Mouse (Mus musculus) lung, embryonic 14.5 days (tissue): ENCODE results near the gene Rapgef1. TPM values are rescaled to one million over a fixed set of nuclear protein-coding genes. Genes with fewer than 3 reads are reported as not detected.
A peak's percentile ranks its signal among the peaks of the same experiment; 100 is the strongest.

ENCODE experiments used
- ATAC-seq: fragments of 200-750 bp; cut with Nextera tagmentation; 2 replicates; pipeline ENCODE4 v1.8.0; 2017; ENCODE audit warnings: mild to moderate bottlenecking, moderate TSS enrichment, moderate library complexity; ENCODE audit not compliant: insufficient read depth
- DNase-seq: peaks from one replicate; pipeline ENCODE4 v3.0.0-alpha.2; 2015
- H3K27ac ChIP-seq: fragments of 300-500 bp; sonication (generic); 2 replicates; pipeline ENCODE4 v1.5.1; 2014; ENCODE audit warnings: low read depth, mild to moderate bottlenecking, moderate library complexity
- H3K27me3 ChIP-seq: fragments of 300-500 bp; sonication (generic); 2 replicates; pipeline ENCODE4 v1.6.1; 2014; ENCODE audit warnings: low read length, control low read depth; ENCODE audit not compliant: insufficient read depth
- H3K36me3 ChIP-seq: fragments of 300-500 bp; sonication (generic); 2 replicates; pipeline ENCODE4 v1.6.1; 2014; ENCODE audit warnings: control low read depth; ENCODE audit not compliant: insufficient read depth
- H3K4me1 ChIP-seq: fragments of 300-500 bp; sonication (generic); 2 replicates; pipeline ENCODE4 v1.6.1; 2014; ENCODE audit warnings: antibody characterized with exemption, control low read depth; ENCODE audit not compliant: insufficient read depth
- H3K4me2 ChIP-seq: fragments of 300-500 bp; sonication (generic); 2 replicates; pipeline ENCODE4 v1.6.1; 2014; ENCODE audit warnings: mild to moderate bottlenecking
- H3K4me3 ChIP-seq: fragments of 300-500 bp; sonication (generic); 2 replicates; pipeline ENCODE4 v1.5.1; 2014; ENCODE audit warnings: low read depth, low read length
- H3K9ac ChIP-seq: fragments of 300-500 bp; sonication (generic); 2 replicates; pipeline ENCODE4 v1.6.1; 2014
- H3K9me3 ChIP-seq: fragments of 300-500 bp; sonication (generic); 2 replicates; pipeline ENCODE4 v1.6.1; 2016; ENCODE audit warnings: low read depth, low read length, control low read depth
- CTCF ChIP-seq: IDR thresholded peaks from 2 replicates; pipeline ENCODE4 v1.5.1; 2016; ENCODE audit warnings: antibody characterized with exemption, low read depth
- WGBS: fragments of 180-500 bp; shearing (Covaris S2); extraction: QIAGEN DNeasy Blood & Tissue Kit; methylation state at CpG from one replicate; pipeline ENCODE4 v1.1.7; 2014; 5-methylcytosine and 5-hydroxymethylcytosine counted together
- polyA plus RNA-seq: library from polyadenylated mRNA; unstranded; fragments of >200 nt; fragmentation: Nextera tagmentation; extraction: Ambion mirVana; gene quantifications from 2 replicates; pipeline ENCODE4 v1.2.1, GENCODE M21; 2014

Rapgef1 gene
- polyA plus RNA-seq, 1 experiment from 2014 or later, result 20.5 TPM

DNA sequence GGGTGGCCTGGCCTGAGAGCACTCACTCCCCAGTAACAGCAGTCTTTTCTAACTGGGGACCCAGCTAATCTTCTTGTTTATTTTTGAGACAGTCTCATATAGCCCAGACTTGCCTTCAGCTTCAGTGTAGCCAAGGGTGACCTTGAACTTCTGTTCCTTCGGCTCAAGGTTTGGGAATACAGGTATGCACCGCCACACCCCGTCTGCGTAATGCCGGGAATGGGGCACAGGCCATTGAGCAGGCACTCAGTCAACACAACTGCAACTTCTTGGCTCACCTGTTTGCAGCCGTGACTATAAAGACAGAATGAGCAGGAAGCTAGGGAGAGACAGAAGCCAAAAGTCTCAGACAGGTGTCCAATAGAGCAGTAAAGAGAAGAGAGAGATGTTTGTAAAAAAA, 124.7 kb downstream of the Rapgef1 start:
- 83% methylated on average over 6 of the region's 6 CpGs for WGBS
- Histone ChIP-seq H3K4me3 (no peak overlapping the region), H3K27me3 (peaks cover 32% of the 10 kb centered on the region), H3K9me3 (no peaks in the 10 kb centered on the region), H3K9ac (no peak overlapping the region), H3K36me3 (peaks cover 12% of the 10 kb centered on the region; the same call in 1 of the 2 replicates), H3K4me1 (0 out of 2 replicates have a peak, but pooled peaks cover 3% of the 10 kb centered on the region), H3K4me2 (no peak overlapping the region), H3K27ac (no peak overlapping the region)
- no peak for TF ChIP-seq CTCF
- DNase-seq, result no peak
- ATAC-seq, result no peak

DNA sequence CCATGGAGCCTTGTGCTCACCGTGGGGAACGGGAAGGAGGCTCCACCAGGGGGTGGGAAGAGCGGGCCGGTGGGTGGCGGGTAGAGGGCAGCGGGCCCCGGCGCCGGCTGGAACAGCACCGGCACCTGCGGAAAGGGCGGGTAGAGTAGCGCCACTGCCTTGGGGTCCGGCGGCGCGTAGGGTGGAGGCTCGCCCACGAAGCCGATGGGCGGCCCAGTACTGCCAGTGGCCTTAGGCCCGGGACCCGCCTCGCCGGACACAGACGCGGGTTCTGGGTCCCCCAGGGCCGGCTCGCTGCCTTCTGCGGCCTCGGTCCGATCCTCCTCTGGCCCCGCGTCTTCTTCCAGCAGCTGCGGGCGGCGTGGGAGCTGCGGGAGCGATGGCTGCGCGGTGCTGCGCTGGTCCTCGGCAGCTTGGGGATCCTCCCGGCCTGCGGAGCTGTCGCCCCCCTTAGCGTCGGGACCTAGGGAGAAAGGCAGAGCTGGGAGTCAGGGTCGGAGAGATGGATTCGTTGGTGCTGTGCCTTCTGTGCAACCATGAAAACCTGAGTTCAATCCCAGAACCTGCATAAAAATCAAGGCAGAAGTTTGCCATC, 127.8 kb downstream of the Rapgef1 start:
- Histone ChIP-seq H3K4me2 (peak overlapping the region; percentile 59), H3K4me1 (0 out of 2 replicates have a peak, but pooled peaks cover 3% of the 10 kb centered on the region), H3K9ac (peak overlapping the region; percentile 36), H3K4me3 (peak overlapping the region; percentile 23), H3K27ac (no peak overlapping the region), H3K36me3 (no peaks in the 10 kb centered on the region), H3K27me3 (peaks cover 60% of the 10 kb centered on the region), H3K9me3 (no peaks in the 10 kb centered on the region)
- ATAC-seq (no peak), DNase-seq (no peak)
- TF ChIP-seq CTCF, result no peak
- 7% methylated on average over 47 of the region's 50 CpGs for WGBS

DNA sequence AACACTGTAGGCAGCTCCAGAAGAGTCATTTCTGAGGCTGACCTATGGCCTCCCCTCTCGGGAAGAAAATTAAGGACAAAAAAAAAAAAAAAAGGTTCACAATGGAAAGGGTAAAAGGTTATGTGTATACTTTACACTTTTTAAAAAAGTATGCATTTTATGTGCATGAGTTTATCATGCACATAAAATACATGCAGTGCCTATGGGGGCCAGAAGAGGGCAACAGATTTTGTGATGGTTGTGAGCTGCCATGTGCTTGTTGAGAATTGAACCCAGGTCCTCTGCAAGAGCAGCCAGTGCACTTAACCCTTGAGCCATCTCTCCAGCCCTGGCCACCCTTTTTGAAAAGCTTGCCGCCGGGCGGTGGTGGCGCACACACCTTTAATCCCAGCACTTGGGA, 128.3 kb downstream of the Rapgef1 start:
- Histone ChIP-seq H3K27me3 (peaks cover 64% of the 10 kb centered on the region), H3K4me2 (no peak overlapping the region), H3K9ac (no peak overlapping the region), H3K27ac (no peak overlapping the region), H3K36me3 (no peaks in the 10 kb centered on the region), H3K4me3 (no peak overlapping the region), H3K4me1 (0 out of 2 replicates have a peak, but pooled peaks cover 3% of the 10 kb centered on the region), H3K9me3 (no peaks in the 10 kb centered on the region)
- TF ChIP-seq CTCF, result peak; percentile 43
- ATAC-seq, result no peak
- DNase-seq, result peak; percentile 52
- 65% methylated on average over 5 of the region's 5 CpGs for WGBS

DNA sequence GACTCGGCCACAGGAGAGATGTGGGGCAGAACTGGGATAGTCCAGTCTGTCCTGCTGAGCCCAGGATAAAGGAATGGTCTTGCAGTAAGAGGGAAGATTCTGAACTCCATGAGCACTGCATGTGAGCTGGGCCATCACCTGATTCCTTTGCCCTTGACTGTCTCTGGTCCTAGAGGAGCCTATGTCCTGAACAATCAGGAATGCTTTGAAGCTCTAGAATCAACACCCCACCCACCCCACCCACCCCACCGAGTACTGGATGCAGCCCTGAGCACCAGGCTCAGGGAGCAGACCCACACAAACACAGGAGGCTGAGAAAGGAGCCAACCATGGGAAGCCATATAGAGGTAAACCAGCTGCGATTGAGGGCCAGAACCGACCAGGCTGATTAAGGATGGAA, 129.0 kb downstream of the Rapgef1 start:
- H3K27me3 ChIP-seq, result peaks cover 67% of the 10 kb centered on the region
- no peaks in the 10 kb centered on the region for H3K9me3 ChIP-seq
- WGBS, result 73% methylated on average over 4 of the region's 4 CpGs
- DNase-seq, result no peak
- 0 out of 2 replicates have a peak, but pooled peaks cover 3% of the 10 kb centered on the region for H3K4me1 ChIP-seq
- no peak overlapping the region for H3K27ac ChIP-seq
- no peak for TF ChIP-seq CTCF
- H3K4me2 ChIP-seq, result no peak overlapping the region
- H3K36me3 ChIP-seq, result no peaks in the 10 kb centered on the region
- H3K4me3 ChIP-seq, result no peak overlapping the region
- ATAC-seq, result no peak
- no peak overlapping the region for H3K9ac ChIP-seq

DNA sequence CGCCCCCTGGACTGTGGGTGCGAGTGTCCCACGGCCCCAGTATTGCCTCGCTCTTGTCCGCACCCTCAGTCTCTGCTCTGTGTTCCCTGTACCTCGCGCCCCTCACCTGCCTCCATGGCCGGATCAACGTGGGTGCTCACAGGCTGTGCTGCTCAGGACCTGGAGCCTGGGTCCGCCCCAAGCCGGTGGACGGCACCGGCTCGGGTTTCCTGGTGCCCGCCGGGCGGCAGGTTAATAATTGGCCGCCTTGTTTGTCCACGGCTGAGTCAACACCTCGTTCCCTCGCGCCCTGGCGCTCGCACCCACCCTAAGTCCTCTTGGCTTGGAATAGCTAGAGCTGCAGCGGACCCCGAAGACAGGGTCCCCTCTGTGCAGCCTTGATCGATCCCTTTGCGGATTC, 132.0 kb downstream of the Rapgef1 start, which contains the start of gene Gm13420:
Gm13420 (minus strand) TSS at position 189 of the 400 bp plus-strand sequence.
- H3K4me2 ChIP-seq, result peak within 1 kb of the TSS; percentile 58
- peaks cover 56% of the 10 kb centered on the region for H3K27me3 ChIP-seq
- TF ChIP-seq CTCF, result no peak
- H3K27ac ChIP-seq, result peak within 1 kb of the TSS; percentile 58; the same call in 1 of the 2 replicates
- no peaks in the 10 kb centered on the region for H3K9me3 ChIP-seq
- H3K4me1 ChIP-seq, result 0 out of 2 replicates have a peak, but pooled peaks cover 3% of the 10 kb centered on the region
- no peaks in the 10 kb centered on the region for H3K36me3 ChIP-seq
- ATAC-seq (peak; percentile 70), DNase-seq (peak; percentile 50)
- H3K9ac ChIP-seq, result peak within 1 kb of the TSS; percentile 33
- 5% methylated on average over 28 of the region's 28 CpGs for WGBS
- H3K4me3 ChIP-seq, result peak within 1 kb of the TSS; percentile 24

DNA sequence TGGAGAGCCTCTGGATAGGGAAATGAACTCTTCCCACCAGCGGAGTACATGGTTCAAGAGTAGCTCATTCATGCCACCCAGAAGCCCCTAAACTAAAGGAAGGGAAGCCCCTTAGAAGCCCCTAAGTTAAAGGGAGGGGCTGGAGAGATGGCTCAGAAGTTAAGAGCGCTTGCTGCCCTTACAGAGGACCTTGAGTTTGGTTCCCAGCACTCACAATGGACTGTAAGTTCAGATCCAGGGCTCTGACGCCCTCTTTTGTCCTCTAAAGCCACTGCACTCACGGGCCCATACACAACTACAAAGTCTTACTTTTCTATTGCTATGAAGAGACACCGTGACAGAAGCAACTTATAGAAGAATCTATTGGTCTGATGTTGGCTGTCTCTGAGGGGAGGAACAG, 132.9 kb downstream of the Rapgef1 start:
- H3K36me3 ChIP-seq, result no peaks in the 10 kb centered on the region
- H3K9me3 ChIP-seq, result no peaks in the 10 kb centered on the region
- 81% methylated on average over 5 of the region's 5 CpGs for WGBS
- no peak overlapping the region for H3K4me2 ChIP-seq
- H3K4me1 ChIP-seq, result 0 out of 2 replicates have a peak, but pooled peaks cover under 1% of the 10 kb centered on the region
- no peak for DNase-seq
- TF ChIP-seq CTCF, result no peak
- H3K9ac ChIP-seq, result no peak overlapping the region
- no peak overlapping the region for H3K27ac ChIP-seq
- ATAC-seq, result no peak
- no peak overlapping the region for H3K4me3 ChIP-seq
- peaks cover 47% of the 10 kb centered on the region for H3K27me3 ChIP-seq

DNA sequence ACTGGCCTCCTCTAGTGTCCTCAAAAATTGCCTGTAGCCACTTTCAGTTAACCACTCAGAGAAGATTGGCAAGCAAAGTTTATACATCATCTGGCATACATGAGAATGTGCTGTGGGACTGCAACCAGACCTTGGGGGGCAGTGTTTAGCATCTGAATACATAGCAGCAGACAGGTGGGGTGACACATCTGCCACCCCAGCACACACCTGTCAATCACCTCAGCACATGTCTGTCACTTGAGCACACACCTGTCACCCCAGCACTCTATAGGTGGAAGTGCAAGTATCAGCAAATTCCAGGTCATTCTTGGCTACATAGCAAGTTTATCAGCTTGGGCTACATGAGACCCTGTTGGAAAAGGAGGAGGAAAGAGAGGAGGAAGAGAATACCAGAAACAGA, 136.2 kb downstream of the Rapgef1 start:
- peaks cover 23% of the 10 kb centered on the region for H3K27me3 ChIP-seq
- ATAC-seq, result no peak
- no peak for DNase-seq
- no peak overlapping the region for H3K4me3 ChIP-seq
- no peaks in the 10 kb centered on the region for H3K36me3 ChIP-seq
- no peaks in the 10 kb centered on the region for H3K4me1 ChIP-seq
- H3K4me2 ChIP-seq, result no peak overlapping the region
- no peaks in the 10 kb centered on the region for H3K9me3 ChIP-seq
- no peak overlapping the region for H3K9ac ChIP-seq
- no peak overlapping the region for H3K27ac ChIP-seq
- TF ChIP-seq CTCF, result no peak
